Mouse (Mus musculus) thymus, adult 18-20 months (tissue): Measurements from ENCODE around the gene Rbfox2.

Source experiments
- DNase-seq, 2 experiments: peaks; one replicate each; pipeline ENCODE4 v3.0.0; 2022; ENCODE audit warnings: mixed read lengths in 2 of 2

The Rbfox2 gene

DNA sequence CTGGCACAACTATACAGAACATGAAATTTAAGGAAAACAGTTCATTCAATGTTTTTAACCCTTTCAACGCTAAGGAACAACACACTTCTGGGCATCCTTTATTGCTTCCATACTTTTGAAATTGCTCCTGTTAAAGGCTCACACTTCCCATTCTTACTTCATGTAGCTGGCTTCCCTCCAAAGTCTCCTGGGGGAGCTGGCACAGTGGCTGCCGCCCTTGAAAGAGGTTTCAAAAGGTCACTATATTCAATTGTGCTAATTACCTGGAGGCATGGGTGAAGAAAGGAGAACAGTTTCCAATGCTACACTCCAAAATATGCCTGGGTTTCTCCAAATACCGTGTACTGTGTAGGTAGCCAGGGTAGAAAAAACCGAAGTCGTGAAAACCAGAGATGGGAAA is 124.0 kb downstream of the Rbfox2 start:
- DNase-seq = no peak

DNA sequence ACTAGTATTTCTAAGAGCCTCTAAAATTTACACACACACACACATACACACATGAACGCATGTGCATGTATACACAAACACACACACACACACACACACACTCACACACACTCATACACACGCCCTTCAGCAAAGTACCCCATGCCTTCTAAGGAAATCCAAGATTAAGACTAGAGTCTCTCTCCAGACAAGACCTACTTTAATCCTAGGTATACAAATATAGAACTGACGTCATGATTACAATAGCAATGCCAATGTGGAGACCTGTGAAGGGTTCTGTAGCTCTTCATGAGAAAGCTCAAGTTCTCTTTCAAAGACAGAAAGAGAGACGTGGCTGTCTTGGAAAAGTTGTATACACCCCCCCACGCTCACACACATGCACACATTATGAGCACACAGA is 132.8 kb downstream of the Rbfox2 start:
- DNase-seq = no peak

DNA sequence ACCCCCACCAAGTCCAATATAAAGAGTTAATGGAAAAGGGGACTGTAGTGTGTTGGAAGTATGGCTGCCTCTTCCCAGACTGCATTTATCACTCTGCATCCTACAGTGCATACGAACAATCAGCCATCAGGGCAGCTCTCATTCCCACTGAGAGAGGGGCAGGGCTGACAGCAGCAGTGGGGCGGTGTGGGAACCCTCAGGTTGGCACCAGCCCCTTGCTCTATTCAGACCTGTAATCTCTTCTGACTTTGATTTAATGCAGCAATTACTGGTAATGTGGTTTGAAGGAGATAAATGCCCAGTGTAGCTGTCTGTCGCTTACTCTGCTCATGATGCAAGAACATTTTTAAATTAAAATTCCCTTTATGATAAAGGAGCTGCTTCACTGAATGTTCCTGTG is 134.4 kb downstream of the Rbfox2 start:
- DNase-seq = no peak

DNA sequence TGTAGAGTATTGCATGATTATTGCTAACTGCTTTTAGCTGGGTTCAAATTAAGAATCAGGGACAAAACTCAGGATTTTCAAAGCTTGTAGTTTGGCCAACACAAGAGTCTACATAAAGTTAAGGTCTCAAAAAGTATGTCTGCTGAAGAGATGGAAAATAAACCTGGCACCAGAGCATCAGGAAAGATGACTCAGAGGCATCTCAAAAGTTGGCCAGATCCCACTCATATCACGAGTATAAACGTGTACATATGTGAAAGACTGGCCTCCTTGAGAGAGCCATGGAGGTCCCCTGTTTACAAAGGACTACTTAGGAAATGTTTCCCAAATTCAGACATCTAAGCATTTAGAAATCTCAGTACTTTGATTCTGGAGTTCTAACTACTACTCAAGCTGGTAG is 138.0 kb downstream of the Rbfox2 start:
- DNase-seq = no peak

DNA sequence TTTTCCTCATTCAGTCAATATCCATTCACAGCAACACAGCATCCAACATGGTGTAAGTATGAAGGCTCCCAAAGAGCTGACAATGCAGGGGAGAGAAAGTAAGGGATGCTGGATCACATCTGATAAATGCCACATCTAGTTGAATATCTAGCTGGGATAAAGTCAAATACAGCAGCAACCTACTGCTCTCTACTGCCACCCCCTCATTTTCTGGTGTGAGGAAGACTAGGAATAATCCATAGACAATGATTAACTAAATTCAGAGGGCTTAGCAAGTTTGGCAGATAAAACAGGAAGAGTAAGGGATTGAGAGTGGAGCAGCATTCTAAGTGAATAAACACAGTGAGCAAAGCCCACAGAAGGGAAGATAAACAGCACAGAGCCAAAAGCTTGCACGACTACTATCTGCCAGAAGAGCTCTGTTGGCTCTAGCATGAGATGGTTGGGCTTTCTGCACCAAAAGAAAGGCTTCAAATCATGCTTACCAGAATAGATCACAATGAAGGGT is 140.5 kb downstream of the Rbfox2 start:
- DNase-seq = no peak

DNA sequence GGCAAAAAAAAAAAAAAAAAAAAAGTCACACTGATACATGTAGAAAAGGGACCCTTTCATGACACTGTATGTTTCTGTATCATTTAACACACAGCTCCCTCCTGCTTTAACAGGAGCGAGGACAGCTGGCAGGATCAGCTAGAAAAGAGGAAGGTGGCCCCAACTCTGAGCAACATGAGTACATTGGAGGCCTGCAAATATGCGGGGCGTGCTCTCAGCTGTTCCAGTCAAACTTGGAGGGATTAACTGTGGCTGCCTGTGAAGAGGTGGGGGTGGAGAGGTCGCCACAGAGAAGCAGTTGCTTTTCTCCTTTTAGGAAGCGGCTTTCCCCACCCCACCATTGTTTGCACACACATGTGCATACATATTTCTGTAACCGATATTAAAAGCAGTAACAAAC is 143.5 kb downstream of the Rbfox2 start:
- no peak for DNase-seq

DNA sequence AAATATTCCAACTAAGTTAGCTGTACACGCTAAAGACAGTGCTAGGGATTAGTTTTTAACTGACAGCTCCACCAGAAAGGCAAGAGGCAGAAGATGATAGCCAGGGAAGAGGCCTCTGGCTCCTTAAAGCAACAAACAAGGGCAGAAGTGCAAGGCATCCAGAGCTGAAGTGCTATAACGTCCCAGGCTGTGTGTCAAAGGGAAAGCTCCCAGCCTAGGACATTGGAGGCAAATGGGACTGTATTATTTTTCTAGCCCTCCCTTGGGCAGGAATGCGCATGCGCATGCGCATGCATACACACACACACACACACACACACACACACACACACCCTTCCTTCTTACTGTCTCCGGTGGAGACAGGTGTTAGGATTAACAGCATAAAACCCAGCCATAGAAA is 143.9 kb downstream of the Rbfox2 start:
- DNase-seq = no peak

DNA sequence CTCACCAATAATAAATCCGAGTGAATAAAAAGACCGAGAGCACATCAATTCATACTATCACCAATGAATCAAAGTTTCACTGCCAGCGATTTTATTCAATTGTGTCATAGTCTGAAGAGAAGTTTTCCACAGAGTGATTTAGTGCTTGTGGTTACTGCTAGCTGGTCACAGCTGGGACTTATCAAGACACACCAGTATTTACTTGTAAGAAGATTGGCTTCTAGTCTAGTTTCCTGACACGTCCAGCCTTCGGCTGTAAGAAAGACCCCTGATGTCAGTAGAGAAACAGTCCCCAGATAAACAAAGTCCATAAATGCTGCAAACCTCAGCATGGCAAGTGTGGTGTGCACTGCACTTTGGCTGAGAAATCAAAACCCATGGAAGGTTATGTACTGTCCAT is 145.4 kb downstream of the Rbfox2 start:
- no peak for DNase-seq

DNA sequence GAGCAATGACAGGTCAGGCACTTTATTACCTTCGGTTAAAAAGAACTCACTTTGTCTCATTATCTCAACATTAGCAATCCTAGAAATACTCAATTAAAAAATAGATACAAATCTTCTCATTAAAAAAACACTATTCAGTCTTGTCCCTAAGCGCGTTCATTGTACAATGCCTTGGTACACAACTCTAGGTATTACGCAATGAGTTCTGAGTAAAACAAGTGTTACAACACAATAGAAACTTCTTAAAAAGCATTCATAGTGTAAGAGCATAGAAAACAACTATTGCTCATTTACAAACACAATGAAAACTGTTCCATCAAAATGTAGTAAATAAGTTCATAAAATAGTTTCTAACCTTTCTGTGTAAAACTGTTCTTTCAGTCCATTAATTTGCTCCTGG is 146.0 kb downstream of the Rbfox2 start:
- no peak for DNase-seq

DNA sequence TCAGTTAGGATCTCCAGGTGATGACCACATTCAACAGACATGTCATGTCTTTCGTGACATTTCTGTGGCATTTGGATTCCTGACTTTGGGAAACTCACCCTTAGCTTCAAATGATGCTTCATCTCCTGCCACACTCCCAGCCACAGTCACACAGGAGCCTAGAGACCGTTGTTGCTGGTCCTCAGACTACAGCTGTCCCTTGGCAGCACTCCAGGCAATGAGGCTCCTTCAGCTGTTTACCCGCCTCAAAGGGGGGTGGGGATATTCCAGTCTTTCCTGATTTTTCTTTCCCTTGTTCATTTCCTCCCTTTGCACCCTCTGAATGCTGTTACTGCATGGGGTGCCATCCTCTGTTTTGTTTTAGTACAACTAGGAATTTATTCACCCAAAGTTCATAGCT is 150.3 kb downstream of the Rbfox2 start:
- no peak for DNase-seq

DNA sequence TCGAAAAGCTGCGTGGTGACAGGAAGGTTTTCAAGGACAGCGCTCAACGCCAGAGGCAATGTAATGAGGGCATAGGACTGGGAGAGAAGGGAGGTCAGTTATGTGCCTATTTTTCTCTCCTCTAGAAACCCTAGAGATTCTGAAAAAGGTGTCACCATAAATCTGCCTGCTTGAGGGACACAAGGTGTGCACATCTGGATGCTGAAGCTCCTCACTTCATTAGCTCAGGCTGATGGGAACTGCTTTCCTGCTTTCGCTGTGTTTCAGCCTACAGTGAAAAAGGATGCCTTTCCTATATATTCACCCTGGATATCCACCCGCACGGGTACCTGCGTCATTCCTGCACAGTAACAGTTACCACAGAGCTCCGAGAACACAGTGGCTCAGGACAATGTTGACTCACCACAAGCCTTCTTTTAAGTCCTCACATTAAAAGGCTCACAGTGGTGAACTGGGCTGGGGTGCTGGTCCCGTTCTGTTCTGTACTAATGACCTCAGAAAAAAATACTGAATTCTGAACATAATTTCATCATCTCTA is 152.5 kb downstream of the Rbfox2 start:
- no peak for DNase-seq

DNA sequence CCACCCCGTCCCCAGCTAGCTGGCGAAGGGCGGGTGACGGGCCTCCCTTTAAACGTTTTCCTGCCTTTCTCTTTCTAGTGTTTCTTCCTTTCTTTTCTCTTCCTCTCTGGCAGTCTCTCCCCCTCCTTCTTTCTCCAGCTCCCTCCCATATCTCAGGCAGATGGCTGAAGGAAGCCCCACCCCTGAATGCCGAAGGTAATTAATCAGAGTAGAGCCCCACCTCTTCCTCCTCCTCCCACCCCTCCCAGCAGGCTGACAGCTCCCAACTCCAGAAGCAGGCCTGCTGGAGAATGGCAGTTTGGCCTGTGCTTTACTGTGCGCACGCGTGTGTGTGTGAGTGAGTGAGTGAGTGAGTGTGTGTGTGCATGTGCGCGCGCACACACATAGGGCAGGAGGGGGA is 153.2 kb downstream of the Rbfox2 start:
- DNase-seq = no peak

DNA sequence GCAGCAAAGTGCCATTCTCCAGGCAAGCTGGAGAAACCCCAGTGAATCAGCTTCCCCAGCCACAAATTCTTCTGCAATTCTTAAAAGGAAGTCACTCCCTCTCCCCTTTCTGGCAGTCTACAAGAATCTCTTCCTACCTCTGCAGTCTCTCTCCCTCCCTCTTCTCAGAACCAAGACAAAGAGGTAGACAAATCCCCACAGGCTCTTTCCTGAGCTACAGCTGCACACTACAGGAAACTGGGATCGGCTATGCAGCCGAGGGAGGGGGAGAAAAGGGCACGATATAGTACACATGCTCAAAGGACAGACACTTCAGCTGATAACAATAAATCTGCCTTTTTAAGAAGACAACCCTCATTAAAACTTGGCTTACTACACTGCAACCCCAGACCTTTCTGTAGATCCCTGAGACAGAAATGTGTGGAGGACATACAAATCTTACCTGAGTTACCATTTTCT is 153.7 kb downstream of the Rbfox2 start:
- DNase-seq = no peak

DNA sequence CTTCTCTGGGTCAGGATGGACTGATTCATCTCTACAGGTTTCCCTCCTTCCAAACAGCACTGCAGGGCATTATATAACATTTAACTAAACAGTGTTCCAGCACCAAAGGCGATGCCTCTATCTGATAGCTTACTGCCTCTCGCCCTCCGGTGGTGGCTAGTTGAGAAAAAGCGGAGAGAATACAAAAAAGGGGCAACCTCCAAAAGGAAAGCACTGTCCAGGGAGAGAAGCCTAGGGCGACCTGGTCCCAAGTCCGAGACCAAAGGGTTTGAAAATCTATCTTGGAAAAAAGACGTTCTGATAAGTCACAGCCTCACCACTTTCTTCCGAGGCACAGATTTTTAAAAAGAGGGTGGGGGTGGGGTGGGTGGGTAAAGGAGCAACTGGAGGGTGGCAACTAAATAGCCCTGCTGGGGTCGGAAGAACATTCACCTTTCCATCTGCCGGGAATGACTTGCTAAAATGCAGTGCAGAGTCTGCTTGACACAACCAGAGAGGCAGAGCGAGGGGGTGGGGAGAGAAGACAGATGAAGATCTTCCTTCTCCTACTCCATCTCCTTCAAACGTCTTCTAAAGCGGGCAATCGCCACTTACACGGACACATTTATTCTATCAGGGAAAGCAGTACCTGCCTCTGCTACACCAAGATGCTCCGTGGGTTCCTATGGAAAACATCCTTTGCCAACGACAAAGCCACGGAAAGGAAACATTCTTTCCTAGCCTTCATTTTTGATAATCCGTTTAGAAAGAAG is 154.3 kb downstream of the Rbfox2 start:
- no peak for DNase-seq

DNA sequence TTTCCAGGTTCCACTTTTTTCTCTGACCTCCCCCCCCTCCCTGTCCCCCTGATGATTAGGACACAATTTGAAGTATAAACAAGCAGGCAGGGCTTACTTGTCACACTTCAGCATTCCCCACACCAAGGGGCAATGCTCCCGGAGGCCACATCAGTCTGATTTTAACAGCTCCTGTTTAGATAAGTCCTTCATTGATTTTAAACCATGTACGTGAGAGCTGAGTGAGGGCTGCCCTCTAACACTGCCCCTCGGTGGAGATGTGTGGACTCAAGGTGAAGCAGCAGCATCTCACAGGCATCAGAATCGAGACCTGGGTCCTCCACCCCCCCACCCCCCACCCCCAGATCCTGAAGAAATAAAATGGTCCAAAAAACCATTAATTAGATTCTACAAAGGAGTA is 155.0 kb downstream of the Rbfox2 start:
- DNase-seq = no peak

DNA sequence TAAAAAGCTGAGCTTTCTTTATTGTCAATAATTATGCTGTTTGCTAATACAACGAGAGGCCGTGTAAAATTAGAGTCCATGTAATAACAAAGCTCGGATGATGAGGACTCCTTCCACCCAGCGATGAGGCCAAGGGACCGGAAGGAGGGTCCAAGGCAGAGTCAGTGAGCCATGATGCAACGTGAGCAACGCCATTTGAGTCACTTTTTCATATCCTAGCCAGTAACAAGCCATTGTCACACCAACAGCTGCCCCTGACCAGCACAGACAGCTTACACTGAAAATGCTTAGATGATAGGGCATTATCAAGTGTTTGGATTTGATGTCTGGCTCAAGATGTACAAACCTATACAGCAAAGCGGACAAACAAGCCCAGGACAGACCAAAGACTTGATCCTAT is 155.6 kb downstream of the Rbfox2 start:
- DNase-seq = no peak

DNA sequence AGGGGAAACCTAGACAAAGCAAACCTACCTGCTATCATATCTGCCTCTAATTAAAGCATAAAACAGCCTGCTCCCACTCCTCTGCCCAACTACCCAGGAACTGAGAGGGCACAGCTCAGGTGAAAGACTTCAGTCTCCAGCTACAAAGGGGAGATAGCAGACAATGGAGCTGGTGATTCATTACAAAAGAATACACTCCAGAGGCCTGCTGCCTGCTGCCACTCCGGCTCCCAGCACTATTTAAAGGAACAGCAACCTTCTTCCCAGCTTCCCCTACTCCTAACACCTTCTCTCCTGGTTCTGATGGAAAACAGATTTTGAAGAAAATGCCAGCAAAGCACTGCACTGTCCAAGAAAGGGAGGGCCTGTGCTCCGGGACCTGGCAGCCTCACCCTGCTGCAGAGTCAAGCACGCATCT is 156.4 kb downstream of the Rbfox2 start:
- DNase-seq = no peak

DNA sequence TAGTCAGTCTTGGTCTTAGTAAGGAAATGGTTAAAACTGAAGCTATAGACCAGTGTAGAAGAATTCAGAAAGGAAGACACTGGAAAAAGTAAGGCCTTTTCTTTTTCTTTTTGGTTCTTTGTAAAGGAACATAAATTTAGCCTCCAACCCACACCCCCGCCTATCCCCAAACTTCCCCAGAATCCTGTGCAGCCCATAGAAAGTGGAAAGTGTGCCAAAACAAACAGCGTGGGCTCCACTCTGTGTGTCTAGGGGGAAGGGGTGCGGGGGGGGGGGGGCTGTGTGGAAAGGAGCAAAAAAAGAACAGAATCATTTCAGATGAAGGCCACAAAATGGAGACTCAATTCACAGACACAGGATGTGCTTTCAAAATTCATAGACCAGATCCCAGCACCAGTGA is 156.8 kb downstream of the Rbfox2 start:
- DNase-seq = no peak

DNA sequence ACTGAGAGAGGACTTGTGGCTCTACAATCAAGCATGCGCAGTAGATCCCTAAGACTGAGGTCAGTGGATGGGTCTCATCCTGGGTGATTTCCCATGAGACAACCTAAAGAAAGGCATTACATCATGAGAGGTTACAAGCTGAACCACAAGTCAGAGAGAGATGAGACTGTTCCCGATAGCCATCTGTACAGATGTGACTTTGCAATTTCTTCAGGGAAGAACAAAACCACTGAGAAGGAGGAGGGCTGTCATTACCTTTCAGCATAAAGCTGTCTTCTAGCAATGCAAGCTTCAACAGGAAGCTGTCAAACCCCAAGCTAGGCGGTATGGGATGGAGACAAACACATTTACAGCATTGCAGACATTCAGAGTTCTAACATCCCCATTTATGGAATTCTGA is 157.3 kb downstream of the Rbfox2 start:
- DNase-seq = no peak

DNA sequence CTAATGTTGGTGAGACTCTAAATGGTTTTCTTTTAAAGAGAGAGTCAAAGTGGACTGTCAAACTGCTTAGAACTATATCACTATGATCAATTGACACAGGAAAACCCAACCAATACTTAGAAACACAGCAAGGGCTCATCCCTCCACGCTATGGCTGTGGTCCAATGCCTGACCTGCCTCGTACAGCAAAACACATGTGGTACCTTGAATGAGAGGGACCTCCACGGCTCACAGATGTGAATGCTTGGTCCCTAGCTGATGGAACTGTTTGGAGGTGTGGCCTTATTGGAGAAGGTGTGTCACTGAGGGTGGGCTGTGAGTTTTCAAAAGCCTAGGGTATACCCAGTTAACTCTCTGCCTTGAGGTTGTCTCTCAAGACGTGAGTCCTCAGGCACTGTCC is 159.9 kb downstream of the Rbfox2 start:
- no peak for DNase-seq

DNA sequence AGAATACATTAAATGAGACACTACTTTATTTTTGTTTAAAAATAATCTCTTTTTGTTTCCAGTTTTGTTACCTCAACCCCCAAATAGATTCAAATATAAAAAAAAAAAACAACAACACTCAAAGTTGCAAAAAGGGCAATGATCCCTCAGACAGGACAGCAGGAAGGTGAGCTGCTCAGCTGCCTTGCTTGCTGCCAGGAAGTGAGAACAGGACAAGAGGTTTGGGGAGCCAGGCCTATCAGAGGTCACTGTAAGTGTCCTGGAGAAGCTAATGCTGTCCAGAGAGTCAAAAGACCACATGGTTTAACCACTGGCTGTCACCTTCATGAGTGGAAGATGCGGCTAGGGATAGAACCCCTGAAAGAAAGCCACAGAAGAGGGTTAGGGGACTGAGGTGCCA is 161.8 kb downstream of the Rbfox2 start:
- DNase-seq = no peak

DNA sequence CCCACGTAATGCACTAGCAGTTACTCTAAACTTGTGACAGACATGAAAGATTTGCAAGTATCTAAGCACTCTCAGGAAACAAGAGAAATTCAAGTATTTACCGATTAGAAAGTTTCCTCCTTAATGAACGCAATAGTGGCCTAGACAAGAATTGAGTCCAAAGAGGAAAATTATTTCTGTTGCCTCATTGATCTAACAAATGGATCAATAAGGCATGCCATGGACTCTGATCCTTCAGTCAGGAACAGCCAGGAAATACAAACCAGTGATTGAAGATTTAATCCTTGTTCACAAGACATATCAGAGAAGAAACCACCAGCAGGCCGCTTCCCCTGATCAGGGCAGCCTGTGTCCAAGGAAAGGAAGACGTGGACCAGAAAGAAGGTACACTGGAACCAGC is 164.0 kb downstream of the Rbfox2 start:
- no peak for DNase-seq

DNA sequence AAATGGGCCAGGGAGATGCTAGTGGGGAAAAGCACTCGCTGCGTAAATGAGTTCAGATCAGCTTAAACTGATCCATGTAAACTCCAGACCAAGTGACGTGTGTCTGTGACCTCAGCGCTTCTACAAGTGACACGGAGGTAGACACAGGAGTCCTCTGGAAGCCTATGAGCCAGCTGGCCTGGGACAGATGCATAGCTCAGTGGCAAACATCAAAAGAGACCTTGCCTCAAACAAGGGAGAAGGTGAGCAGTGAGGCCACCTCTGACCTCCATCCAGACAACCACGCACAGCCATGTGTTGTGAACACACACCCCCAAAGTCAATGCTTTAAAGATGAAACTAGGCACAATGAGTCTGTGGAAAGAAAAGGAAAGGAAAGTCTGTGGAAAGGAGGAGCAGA is 164.5 kb downstream of the Rbfox2 start:
- DNase-seq = no peak

DNA sequence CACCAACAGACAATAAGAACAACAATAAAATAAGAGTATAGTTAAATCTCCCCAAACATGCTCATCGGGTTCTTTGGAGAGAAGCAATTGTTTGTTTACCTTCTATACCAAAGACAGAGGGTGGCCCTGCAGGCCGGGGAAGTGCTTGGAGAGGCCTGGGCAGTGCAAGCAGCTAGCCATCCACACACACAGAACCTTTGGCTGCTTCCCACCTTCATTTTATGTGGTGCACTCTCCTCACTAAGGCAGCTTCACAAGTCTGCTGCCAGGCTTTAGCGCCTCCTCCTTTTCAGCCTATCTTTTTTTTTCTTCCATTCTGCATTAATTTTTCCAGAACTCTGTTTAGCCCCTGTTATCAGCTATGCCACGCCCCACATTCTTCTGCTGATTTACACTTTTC is 165.1 kb downstream of the Rbfox2 start:
- no peak for DNase-seq

DNA sequence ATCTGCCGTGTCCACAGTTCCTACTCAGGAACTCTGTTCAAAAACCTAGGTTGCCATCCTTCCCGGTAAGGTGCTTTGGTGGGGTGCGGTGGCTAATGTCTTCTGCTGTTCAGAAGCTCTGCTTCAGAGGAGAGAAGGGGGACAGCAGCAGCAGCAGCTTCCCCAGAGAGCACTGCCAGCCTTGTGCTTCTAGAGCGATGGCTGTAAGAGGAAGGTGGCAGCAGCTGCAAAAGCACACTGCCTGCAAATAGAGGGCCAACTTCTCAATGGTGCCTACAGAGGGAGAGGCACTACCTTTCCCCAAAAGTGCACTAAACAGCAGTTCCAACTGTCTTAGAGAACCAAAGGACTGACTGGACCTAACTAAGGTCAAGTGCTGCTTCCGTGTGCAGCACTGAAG is 168.5 kb downstream of the Rbfox2 start:
- no peak for DNase-seq
